Mouse (Mus musculus) thymus, postnatal 14 days (tissue): ENCODE measurements around the gene Mus81.
"Not testable (repeated sequence)": the region's sequence is repeated elsewhere in the genome, so short reads cannot be mapped to it uniquely, and the experiment has no call there.

Experiments used
- DNase-seq: peaks from one replicate; pipeline ENCODE4 v3.0.0; 2021

Gene Mus81

DNA sequence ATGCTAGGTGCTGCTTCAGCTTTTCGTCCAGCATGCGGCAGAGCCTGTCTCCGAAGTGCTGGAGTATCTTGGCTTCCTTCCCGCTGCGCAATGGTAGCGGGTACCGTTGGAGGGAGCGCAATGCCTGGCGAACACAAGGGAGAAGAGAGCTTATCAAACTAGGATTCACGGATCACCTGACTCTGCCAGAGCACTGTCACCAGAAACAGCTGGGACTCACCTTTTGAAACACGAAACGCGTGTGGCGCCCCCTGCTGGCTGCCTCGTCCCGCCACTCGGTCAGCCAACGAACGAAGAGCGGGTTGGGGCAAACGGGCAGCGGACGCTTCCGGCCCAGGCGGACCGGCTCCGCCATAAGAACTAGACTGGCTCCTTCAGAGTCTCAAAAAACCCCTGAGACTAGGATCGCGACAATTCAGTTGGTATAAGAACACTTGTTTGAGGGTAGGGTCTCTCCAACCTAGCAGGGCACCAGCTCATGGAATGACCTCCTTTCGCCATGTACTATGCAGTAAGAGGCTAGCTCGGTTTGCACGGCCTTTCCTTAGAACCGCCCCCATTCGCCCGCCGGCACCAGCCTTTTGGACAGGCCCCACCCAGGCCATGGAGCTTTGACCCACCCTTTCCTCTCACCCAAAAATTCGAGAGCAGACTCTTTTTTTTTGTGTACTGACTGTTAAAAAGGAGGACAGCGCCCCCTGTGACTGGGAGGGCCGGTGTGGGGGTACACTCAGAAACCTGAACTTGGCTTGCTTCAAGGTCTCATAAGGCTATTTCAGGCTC lies at the start of gene Mus81:
Gene Mus81 (minus strand): TSS at position 635 of the 783 bp plus-strand sequence.
- peak; percentile 97 for DNase-seq

DNA sequence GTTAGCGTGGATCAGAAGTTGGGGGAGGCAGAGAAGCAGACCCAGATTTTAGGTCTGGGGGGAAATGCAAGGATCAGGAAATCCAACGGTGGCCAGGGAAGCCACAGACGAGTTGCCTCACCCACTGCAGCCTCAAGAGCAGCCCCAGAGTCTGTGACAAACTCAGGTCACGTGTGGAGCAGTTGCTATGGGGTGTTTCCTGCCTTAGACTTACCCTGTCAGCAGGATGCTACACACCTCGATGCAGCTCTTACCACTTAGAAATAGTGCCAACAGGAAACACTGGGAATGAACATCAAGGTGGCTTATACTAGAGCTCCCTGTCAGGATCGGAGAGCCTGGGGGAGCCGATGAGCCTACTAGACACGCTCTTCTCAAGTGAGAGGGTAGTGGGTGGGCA lies 44.3 kb upstream of the Mus81 start:
- peak; percentile 15 for DNase-seq

DNA sequence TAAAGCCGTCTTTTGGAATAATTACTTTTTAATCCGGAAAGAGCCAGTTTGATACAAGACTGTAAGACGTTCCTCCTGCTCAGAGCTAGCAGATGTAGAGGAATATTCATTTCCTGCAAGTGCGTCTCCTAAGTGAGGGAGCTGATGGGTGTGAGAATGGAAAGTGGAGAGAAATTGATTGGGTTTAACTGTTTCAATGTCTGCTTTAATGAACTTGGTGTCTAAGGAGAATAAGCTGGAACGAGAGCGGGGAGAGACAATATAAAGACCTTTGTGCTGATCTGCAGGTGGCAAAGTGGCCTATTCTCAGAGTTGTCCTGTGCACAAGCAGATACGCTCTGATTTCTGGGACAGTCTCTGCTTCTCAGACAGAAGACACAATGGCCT lies 41.9 kb upstream of the Mus81 start:
- DNase-seq: no peak

DNA sequence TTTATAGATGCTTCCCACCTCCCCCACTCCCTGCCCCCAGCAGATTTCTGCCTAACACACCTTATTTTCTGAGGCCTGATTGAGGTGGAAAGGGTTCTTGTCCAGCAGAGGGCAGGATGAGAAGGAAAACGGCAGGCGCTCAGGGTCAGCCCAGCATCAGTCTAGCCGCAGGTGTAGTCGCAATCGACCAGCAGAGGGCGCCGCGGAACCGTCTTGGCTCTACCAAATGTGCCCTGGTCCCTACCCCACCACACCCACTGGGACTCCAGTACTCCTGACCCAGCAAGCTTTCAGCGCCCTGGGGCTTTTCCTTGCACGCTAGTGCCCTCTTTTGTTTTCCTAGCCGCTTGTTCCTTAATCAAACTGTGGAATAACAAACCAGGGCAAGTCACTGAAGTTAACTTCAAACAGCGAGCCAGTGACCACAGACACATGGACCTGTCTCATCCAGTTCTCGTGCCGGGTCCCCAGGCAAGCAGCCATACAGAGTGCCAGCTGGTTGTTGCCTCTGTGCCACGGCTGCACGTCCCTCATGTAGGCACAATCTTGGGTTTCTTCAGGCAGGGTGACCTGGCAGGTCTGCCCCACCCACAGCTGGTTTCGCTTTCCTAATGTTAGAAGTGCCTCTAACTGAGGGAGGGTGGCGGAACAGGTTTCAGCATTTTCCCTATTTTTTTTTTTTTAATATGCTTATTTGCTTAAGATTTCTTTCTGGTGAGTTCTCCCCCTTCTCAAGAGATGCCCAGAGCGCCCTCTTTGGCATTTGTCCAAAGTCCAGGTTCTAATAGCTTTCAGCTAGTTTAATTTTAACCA lies 41.3 kb upstream of the Mus81 start:
- peak; percentile 95 for DNase-seq

DNA sequence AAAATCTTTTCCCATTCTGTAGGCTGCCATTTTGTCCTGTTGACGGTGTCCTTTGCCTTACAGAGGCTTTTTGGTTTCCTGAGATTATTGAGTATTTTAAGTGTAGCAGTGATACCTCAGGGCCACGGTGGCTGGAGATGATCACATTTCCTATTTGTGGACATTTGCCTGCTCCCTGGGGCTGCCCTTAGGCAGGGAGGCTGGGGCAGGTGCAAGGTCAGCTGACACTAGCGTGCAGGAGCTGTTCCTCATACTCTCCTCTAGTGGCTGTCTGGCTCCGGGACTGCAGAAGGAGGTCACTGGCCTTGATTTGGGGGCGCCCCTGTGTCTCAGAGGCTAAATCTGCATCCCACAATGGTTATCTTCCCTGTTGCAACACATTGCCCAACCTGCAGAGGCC lies 37.0 kb upstream of the Mus81 start:
- DNase-seq: no peak

DNA sequence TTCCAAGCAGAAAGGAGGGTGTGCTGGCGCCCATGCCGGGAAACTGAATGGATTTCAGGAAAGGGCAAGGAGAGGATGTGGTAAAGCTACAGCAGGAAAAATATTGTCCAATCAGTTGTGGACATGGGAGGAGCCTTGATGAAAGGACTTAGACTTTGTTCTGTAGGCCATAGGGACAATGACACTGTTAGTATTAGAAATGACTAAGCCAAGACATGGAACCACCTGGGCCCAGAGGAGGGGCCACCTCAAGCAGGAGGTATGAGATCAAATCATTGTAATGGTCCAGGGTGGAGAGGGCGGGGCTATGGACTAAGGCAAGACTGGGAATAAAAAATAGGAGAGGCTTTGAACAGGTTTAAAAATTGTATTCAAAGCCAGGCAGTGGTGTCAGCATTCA lies 30.5 kb upstream of the Mus81 start:
- no peak for DNase-seq

DNA sequence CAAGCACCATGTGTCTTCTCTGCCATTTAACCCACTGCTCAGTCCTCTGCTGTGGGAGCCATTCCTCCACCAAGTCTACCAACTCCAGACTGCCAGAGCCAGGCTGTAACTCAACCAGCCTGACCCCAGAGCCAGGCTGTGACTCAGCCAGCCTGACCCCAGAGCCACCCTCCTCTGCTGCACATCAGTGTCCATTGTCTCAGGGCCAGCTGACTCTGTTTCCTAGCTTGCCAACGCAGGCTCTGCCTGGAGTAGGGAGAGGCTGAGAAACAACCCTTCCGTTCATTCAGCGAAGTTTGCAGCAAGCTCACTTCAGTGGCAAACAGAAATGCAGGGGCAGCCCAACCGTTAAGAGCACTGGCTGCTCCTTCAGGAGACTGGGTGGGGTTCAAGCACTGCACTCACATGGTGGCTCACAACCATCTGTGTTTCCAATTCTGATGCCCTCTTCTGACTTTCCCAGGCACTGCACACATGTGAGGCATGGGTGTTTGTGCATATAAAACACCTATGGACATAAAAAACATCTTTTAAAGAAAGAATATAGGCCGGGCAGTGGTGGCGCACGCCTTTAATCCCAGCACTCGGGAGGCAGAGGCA lies 28.8 kb upstream of the Mus81 start:
- DNase-seq: no peak

DNA sequence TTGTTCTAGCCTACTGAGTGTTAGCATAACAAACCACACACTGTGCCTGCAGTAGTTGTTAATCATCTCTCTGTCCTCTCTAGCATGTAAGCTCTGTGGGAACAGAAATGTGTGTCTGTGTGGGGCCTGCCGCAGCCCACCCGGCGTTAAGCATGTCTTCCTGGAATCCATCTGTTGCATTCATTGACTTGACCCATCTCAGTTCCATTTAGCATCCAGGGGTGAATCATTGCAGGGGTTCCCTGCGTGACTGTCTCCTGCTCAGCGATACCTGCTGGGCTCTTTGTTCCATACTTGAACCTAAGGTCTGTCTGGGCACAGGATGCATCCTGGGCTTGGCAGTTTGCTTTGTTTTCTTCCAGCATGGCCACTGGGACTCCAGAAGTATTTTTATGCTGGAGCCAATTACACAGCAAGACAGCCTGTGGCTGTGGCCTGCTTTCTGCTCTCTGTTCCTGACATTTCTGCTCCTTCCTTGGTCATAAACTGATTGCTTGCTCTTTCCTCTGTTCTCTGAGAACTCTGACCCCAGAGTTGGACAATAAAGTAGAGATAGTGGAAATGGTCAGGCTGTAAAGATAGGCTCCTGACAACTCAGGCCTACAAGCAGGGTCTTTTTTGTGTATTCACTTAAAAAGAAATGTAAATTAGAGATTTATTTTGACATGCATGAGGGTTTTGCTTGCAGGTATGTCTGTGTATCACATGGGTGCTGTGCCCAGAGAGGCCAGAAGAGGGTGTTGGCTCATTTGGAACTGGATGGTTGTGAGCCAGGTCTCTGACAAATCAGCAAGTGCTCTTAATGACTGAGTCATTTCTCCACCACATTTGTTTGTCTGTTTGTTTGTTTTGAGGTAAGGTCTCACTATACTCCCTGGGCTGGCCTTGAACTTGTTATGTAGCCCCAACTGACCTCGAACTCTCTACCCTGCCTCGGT lies 27.9 kb upstream of the Mus81 start:
- peak; percentile 24 for DNase-seq

DNA sequence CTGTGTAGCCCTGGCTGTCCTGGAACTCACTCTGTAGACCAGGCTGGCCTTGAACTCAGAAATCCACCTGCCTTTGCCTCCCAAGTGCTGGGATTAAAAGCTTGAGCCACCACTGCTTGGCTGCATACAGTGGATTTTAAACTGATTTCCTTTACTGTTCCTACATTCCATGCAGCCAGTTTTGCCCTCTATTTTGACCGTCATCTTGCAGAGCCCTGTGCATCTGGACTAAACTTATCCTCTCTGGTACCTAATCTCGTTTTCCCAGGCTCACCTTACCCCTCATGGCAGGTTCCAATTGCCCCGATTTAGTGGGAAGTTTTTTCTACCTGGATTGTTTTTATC lies 24.8 kb upstream of the Mus81 start:
- DNase-seq: no peak

DNA sequence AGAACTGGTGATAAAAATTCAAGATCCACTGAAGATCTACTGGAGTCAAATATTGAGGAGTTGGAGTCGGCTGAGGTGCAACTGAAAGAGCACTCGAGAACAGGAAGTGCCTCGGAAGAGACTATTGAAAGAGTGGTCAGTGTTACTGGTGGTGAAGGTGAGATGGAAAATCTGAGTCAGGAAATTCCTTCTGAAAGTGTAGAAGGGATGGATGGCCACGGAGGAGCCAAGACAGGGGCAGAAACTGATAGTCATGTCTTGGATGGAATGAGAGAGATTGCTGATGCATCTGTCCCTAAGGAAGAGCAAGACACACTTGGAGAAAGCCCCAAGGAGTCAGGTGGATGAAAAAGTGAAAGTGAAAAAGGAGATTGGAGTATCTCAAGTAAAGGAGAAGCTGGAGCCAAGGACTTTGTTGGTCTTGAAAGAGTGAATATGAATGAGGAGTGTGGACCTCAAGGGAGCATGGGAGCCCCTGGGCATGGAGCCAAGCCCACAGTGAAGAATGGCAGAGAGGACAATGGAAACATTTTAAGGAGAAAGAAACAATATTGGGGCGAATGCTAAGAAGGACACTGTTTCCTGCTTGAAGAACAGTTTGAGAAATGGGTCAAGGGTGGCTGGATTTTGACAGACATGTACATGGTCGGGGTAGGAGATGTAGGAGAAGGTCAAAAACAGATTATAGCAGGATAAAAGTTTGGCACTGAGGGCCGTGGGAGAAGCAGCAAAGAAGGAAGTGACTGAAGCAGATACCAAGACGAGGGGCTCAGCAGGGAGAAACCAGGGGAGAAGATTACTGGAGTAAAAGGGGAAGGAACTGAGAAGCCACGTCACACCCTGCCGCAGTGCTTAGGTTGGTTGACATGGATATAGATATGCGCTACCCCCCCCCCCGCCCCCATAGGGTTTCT lies 24.1 kb upstream of the Mus81 start:
- DNase-seq: no peak

DNA sequence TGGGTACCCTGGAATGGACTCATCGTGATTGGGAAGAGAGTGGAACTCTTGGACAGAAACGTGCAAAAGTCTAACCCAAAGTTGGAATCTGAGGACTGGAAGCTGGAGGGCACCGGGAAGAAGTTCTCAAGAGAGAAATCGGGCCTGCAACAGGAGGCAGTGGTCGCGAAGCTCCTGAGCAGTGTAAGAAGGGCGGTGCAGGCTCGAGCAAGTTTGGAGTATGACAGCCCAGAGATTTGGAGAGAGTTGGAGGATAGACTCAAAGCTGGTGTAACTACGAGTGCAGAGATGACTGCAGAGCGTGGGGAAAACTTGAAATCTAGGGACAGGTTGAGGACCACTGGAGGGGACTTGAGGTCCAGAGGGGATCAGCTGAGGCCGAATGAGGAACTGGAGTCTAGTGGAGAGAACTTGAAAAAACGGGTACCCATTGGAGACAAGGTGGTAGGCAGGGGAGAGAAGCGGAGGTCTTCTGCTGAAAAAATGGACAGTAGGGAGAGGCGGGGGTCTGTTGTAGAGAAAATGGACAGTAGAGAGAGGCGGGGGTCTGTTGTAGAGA lies 23.0 kb upstream of the Mus81 start:
- DNase-seq: no peak

DNA sequence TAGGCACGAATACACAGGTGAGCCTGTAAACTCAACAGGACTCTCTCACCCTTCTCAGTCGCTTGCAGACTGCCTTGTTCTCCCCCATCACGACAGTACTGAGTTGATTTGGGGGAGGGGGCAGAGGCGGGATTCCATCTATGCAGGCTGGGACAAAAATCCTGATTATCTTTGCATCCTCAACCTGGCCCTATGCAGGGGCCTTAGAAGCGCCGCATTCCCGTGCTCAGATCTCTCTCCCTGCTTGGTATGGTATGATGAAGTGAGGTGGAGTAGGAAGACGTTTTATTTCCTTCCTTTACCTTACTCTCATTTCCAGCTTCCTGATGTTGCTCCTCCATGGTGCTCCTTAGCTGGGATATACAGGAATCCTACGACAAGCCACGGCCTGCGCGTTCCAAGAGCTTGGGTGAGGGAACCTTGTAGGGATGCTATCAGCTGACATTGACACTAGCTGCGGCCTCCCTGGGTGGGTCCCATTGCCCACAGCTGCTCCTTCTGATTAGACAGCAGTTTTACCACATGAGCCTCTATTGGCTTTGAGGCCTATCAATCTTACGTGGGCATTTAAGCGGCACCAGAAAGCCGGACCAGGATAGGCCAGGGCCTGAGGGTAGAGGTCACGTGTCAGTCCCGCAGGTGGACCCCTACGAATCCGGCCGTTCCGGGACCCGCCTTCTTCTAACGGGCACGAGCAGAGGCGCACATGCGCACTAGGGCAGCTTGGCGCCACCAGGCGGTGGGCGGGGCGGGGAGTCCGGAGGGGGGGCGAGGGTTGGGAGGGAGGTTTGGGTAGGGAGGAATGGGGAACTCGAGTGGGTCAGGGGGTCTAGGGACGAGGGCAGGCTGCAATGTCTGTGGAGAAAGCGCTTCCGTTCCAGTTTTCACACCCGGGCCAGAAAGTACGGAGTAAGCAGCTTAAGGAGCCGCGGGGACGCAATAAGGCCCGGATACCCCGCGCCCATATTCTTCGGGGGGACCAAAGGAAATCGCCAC lies 22.1 kb upstream of the Mus81 start, which contains the start of gene Snx32:
Gene Snx32 (minus strand): TSS at position 508 of the 996 bp plus-strand sequence.
- DNase-seq: peak; percentile 97

DNA sequence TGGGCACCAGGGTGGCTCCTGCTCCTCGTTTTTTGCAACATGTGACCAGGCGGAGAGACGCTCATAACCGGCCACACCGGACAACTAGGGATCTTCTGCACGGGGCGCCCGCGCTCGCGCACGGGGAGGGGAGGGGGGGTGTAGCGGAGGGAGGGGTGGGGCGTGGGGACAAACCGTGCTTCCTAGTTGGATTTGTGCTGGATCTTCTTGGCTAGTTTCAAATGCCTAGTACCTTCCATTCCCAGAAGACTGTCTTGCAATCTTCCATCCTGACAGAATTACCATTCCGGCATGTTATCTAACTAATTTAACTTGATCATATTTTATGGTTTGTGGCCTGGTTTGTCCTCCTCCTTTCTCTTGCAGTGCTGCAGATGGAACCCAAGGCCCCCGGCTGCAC lies 15.5 kb upstream of the Mus81 start, which contains the start of gene 1700020D05Rik:
Gene 1700020D05Rik (minus strand): TSS at position 101 of the 400 bp plus-strand sequence.
- no peak for DNase-seq

DNA sequence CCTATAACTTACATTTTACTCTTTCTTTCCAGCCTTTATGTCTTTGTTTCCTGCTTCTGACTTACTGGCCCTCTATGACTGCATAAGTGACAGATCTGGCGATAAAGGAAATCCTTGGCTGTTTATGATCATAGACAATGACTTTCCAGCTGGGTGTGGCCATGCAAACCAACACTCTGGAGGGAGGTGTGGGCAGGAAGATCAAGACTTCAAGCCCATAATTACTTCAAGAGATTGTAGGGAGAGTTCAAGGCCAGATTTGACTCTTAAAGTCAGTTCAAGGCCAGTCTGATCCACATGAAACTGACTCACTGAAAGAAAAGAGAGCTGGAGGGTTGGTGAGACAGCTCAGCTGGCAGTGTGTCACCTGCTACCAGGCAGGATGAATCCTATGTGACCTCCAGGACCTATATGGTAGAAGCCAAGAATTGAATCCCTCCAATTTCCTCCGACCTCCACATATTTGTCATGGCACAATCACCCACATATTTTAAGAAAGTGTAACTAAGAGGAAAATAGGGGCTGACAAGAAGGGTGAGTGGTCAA lies 12.2 kb upstream of the Mus81 start:
- DNase-seq: no peak

DNA sequence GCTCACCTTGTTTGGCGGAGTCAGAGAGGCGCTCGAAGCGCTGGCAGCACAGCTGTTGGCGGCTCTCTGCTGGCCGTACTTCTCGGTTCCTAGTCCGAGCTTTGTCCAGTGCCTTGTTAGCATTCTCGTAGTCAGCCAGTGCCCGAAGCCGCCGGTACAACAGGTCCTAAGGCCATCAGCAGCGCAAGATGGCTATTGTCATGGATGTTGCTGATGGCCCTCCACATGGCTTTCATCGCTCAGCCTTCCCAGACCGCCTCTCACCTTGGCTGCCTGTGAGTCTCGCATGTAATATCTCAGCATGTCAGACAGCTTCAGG lies 7.8 kb upstream of the Mus81 start:
- no peak for DNase-seq

DNA sequence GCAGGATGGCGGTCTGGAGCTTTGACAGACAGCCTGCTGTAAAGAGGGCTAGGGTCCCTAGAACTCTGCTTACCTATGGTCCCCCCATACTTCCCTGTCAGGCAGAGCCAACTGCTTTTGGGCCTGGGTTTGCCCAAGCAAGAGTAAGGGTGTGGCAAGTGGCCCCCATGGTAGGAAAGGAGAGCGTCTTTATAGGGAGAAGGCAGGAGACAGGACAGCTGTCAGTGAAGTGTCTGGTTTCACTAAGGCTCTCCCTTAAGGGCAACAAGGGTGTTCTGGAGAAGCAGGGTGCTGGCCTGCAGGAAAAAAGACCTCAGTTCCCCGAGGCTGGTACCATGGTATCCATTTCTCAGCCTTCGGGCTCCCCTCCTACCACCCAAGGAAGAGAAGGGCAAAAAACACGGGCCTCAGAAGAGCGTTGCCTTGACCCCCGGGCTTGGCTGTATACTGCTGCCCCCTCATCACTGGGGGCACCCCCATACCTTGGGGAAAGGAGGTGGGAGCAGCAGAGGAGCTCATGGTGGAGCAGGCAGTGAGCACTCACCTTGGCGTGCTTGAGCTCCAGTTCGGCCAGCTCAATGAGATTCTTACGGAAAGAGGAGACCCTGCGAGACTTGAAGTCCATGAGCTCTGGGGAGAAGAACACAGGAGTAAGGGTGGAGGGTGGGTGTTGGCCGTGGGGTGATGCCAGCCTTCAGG lies 7.3 kb upstream of the Mus81 start:
- no peak for DNase-seq

DNA sequence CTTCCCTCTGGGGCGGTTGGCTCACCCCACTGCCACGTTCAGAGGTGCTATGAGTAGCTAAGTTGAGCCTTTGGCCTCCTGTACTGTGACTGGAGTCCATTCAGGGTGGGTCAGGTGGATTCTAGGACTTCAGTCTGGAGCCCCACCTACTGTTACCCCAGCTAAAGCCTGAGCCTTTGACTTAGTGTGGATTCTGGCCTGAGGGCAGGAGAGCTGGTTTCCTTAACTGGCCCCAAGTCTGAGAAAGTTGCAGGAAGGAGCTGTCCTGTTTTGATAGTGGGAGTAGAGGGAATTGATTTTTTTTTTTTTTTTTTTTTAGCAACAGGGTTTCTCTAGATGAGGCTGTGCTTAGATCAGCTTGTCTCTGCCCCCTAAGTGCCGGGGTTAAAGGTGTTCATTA lies 6.1 kb upstream of the Mus81 start:
- DNase-seq: no peak

DNA sequence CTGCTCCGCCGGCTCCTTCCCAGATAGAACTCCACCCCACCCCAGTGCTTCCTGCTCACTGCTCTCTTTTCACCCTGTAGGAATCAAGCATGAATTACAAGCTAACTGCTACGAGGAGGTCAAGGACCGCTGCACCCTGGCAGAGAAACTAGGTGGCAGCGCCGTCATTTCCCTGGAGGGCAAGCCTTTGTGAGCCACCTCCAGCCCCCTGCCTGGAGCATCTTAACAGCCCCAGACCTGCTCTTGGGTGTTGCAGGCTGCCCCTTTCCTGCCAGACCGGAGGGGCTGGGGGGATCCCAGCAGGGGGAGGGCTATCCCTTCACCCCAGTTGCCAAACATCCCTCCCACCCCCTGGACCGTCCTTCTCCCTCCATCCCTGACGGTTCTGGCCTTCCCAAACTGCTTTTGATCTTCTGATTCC lies 5.1 kb upstream of the Mus81 start:
- DNase-seq: not testable (repeated sequence)

DNA sequence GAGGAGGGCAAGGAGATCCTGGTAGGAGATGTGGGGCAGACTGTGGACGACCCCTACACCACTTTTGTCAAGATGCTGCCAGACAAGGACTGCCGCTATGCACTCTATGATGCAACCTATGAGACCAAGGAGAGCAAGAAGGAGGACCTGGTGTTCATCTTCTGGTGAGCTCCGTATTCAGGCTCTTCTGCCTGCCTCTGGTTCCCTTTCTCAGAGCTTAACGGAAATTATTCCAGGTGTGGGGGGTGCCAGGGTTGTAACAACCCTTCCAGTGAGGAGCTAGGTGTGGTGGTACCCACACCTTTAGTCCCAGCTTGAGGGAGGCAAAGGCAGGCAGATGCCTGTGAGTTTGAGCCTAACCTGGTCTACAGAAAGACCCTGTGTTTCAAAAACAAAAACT lies 4.4 kb upstream of the Mus81 start:
- DNase-seq: no peak
